Mouse (Mus musculus) E14TG2a.4 (cell line): ENCODE data around the gene Padi3.

Experiments
- CTCF ChIP-seq: conservative IDR thresholded peaks from 2 replicates; pipeline ENCODE4 v1.5.1; 2014; ENCODE audit warnings: low read length
- NANOG ChIP-seq: IDR thresholded peaks from 2 replicates; pipeline ENCODE4 v1.6.1; 2014; ENCODE audit warnings: borderline replicate concordance, low read length, mixed read lengths

DNA sequence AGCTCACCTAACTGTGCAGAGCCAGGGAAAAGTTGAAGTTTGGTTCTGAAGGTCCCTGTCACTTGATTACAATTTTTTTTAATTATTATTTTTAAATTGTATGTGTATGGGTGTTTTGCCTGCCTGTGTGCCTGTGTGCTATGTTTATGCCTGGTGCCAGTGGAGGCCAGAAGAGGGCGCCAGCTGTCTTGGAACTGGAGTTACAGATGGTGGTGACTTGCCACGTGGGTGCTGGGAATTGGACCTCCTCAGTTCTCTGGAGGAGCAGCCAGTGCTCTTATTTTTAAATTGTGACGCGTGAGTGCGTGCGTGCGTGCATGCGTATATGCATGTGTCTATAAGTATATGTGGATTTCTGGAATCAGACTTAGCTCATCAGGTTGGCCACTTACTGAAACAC is 7.0 kb upstream of the Padi3 start:
- TF ChIP-seq CTCF: no peak
- no peak for TF ChIP-seq NANOG
